Comparison of ENCODE assay signal across 29 mouse cellular contexts in genomic region chr1:159301418-159302082, GRCm38 (mm10).
DNase-seq lines count a peak whose midpoint lies in the region; ATAC-seq and TF ChIP-seq lines count a peak whose summit lies in the region.
"Had no signal": no experiment of that assay in that cellular context is flagged by ENCODE, and none has a peak within 500 bp of the region (broad histone marks: within the 10 kb centered on the region; RNA-seq: fewer than 3 reads in every experiment).

No protein-coding gene starts in this region.

- no peak for TF ChIP-seq EP300 in heart, postnatal 0 days (IDR thresholded peaks at IDR 0.05; ENCODE audit: low read depth)

- no peak overlapping the region for H3K4me2 ChIP-seq in heart, embryonic 11.5 days
- H3K4me2 ChIP-seq in heart, embryonic 14.5 days (ENCODE audit: low read length): peak overlapping the region; percentile 2
- H3K4me2 ChIP-seq in heart, postnatal 0 days (ENCODE audit: low read depth, low read length): peak overlapping the region; percentile 14
- H3K4me2 ChIP-seq: embryonic facial prominence, embryonic 13.5 days; forebrain, embryonic 12.5 days; forebrain, embryonic 15.5 days; hindbrain, embryonic 13.5 days; intestine, embryonic 15.5 days had no signal

- ATAC-seq in heart, embryonic 11.5 days (replicated peaks; ENCODE audit: insufficient number of reproducible peaks, low FRiP score, low TSS enrichment): no peak
- ATAC-seq in heart, embryonic 14.5 days (ENCODE audit: insufficient number of reproducible peaks, insufficient read depth, low FRiP score, low read depth): peak; percentile 26; the same call in 1 of the 2 replicates
- ATAC-seq in heart, postnatal 0 days (ENCODE audit: insufficient read depth, low read depth): peak; percentile 78
- ATAC-seq: activated CD4-positive, CD25-positive, alpha-beta regulatory T cell, adult 4 months; forebrain, embryonic 15.5 days; hindbrain, embryonic 16.5 days; intestine, embryonic 15.5 days had no signal

- peak; percentile 4 to 16 for DNase-seq in heart, adult 18-20 months
- DNase-seq in heart, embryonic 10.5 days (ENCODE audit: low spot score): no peak
- DNase-seq in heart, postnatal 25 days (ENCODE audit: low spot score): no peak
- DNase-seq in heart, postnatal 0 days (ENCODE audit: low spot score): peak; percentile 41
- DNase-seq in urinary bladder, postnatal 14 days (ENCODE audit: low spot score): no peak
- DNase-seq in lung, postnatal 4 days: no peak
- DNase-seq: adrenal gland, adult 8-10 months; adrenal gland, postnatal 25 days; cerebellum, adult 11-12 months; cerebellum, adult 8-10 months; cerebellum, postnatal 10 days; cerebellum, postnatal 36 days; embryo, embryonic 11 days; gastrocnemius, postnatal 10 days; gastrocnemius, postnatal 36 days; kidney, adult 18-20 months; kidney, adult 9 months had no signal

- H3K27me3 ChIP-seq in heart, embryonic 10.5 days (ENCODE audit: insufficient read depth, poor library complexity, severe bottlenecking): no peaks in the 10 kb centered on the region
- H3K27me3 ChIP-seq in heart, embryonic 11.5 days (ENCODE audit: control insufficient read depth, insufficient read depth, low read length): no peaks in the 10 kb centered on the region
- H3K27me3 ChIP-seq in heart, embryonic 14.5 days (ENCODE audit: control insufficient read depth, insufficient read depth, low read length): no peaks in the 10 kb centered on the region
- no peaks in the 10 kb centered on the region for H3K27me3 ChIP-seq in heart, postnatal 0 days (ENCODE audit: control insufficient read depth, insufficient read depth, low read length)
- H3K27me3 ChIP-seq: embryonic facial prominence, embryonic 13.5 days; forebrain, embryonic 12.5 days; forebrain, embryonic 15.5 days; hindbrain, embryonic 13.5 days; intestine, embryonic 15.5 days had no signal

- H3K27ac ChIP-seq in heart, embryonic 10.5 days: no peak overlapping the region
- 0 out of 2 replicates have a peak overlapping the region, but pooled peaks have one; percentile 12 for H3K27ac ChIP-seq in heart, embryonic 11.5 days (ENCODE audit: low read depth, low read length)
- H3K27ac ChIP-seq in heart, embryonic 14.5 days (replicated peaks in 1 of 2; ENCODE audit: control insufficient read depth in 1 of 2, insufficient read depth in 1 of 2, low read depth in 2 of 2, low read length in 2 of 2): peak overlapping the region; percentile 61 to 75
- H3K27ac ChIP-seq in heart, postnatal 0 days (ENCODE audit: low read depth): peak overlapping the region; percentile 63
- H3K27ac ChIP-seq: embryonic facial prominence, embryonic 10.5 days; embryonic facial prominence, embryonic 13.5 days; forebrain, embryonic 12.5 days; forebrain, embryonic 15.5 days; hindbrain, embryonic 10.5 days; hindbrain, embryonic 13.5 days; intestine, embryonic 15.5 days had no signal

- 82% methylated on average over 7 of the region's 7 CpGs for WGBS in heart, embryonic 10.5 days
- WGBS in heart, embryonic 11.5 days (ENCODE audit: insufficient replicate concordance): 80% methylated on average over 7 of the region's 7 CpGs
- WGBS in heart, embryonic 14.5 days: 46% methylated on average over 7 of the region's 7 CpGs
- WGBS in heart, postnatal 0 days: 43% methylated on average over 7 of the region's 7 CpGs

- H3K4me3 ChIP-seq in heart, embryonic 10.5 days: no peak overlapping the region
- H3K4me3 ChIP-seq in heart, embryonic 11.5 days (ENCODE audit: low read depth, low read length): no peak overlapping the region
- no peak overlapping the region for H3K4me3 ChIP-seq in heart, embryonic 14.5 days (ENCODE audit: control insufficient read depth in 1 of 2, insufficient read depth in 1 of 2, low read depth in 1 of 2, low read length in 2 of 2)
- no peak overlapping the region for H3K4me3 ChIP-seq in heart, postnatal 0 days (ENCODE audit: low read depth, low read length)
- H3K4me3 ChIP-seq: embryonic facial prominence, embryonic 10.5 days; embryonic facial prominence, embryonic 13.5 days; erythroblast, embryonic 14.5 days; forebrain, embryonic 12.5 days; forebrain, embryonic 15.5 days; hindbrain, embryonic 10.5 days; hindbrain, embryonic 13.5 days; intestine, embryonic 15.5 days had no signal

- H3K9me3 ChIP-seq in heart, embryonic 10.5 days: no peaks in the 10 kb centered on the region
- H3K9me3 ChIP-seq in heart, embryonic 11.5 days (replicated peaks; ENCODE audit: control insufficient read depth, low read length): no peaks in the 10 kb centered on the region
- no peaks in the 10 kb centered on the region for H3K9me3 ChIP-seq in heart, embryonic 14.5 days (ENCODE audit: control insufficient read depth, low read length)
- H3K9me3 ChIP-seq in heart, postnatal 0 days (replicated peaks; ENCODE audit: control insufficient read depth, low read length): no peaks in the 10 kb centered on the region
- H3K9me3 ChIP-seq: embryonic facial prominence, embryonic 10.5 days; embryonic facial prominence, embryonic 13.5 days; forebrain, embryonic 12.5 days; forebrain, embryonic 15.5 days; hindbrain, embryonic 10.5 days; hindbrain, embryonic 13.5 days; intestine, embryonic 15.5 days had no signal

- H3K36me3 ChIP-seq in heart, embryonic 10.5 days: peaks cover 6% of the 10 kb centered on the region; the same call in 1 of the 2 replicates
- no peaks in the 10 kb centered on the region for H3K36me3 ChIP-seq in heart, embryonic 11.5 days (ENCODE audit: control insufficient read depth, insufficient read depth, low read length)
- H3K36me3 ChIP-seq in heart, embryonic 14.5 days (ENCODE audit: control insufficient read depth, insufficient read depth, low read length): 0 out of 2 replicates have a peak, but pooled peaks cover 3% of the 10 kb centered on the region
- H3K36me3 ChIP-seq in heart, postnatal 0 days (replicated peaks; ENCODE audit: control insufficient read depth, insufficient read depth, low read length): no peaks in the 10 kb centered on the region
- H3K36me3 ChIP-seq: forebrain, embryonic 12.5 days; forebrain, embryonic 15.5 days; intestine, embryonic 15.5 days had no signal

- no peak for TF ChIP-seq CTCF in heart, postnatal 0 days (IDR thresholded peaks at IDR 0.05; ENCODE audit: low read depth)

- intact Hi-C loops in heart, postnatal 25 days (cut with DNase I): no loop called here

- peaks cover 3% of the 10 kb centered on the region; the same call in 1 of the 2 replicates for H3K4me1 ChIP-seq in heart, embryonic 10.5 days
- no peaks in the 10 kb centered on the region for H3K4me1 ChIP-seq in heart, embryonic 11.5 days (ENCODE audit: control insufficient read depth, insufficient read depth, low read length)
- H3K4me1 ChIP-seq in heart, embryonic 14.5 days (ENCODE audit: control insufficient read depth in 2 of 2, insufficient read depth in 2 of 2, low read length in 2 of 2): peaks cover 0 to 3% of the 10 kb centered on the region in 2 experiments; a peak in 1 of 4 replicates
- no peaks in the 10 kb centered on the region for H3K4me1 ChIP-seq in heart, postnatal 0 days (ENCODE audit: control insufficient read depth, insufficient read depth)
- H3K4me1 ChIP-seq: embryonic facial prominence, embryonic 10.5 days; embryonic facial prominence, embryonic 13.5 days; forebrain, embryonic 12.5 days; forebrain, embryonic 15.5 days; hindbrain, embryonic 10.5 days; hindbrain, embryonic 13.5 days; intestine, embryonic 15.5 days had no signal

- H3K9ac ChIP-seq in heart, embryonic 11.5 days (ENCODE audit: low read depth, low read length): no peak overlapping the region
- H3K9ac ChIP-seq in heart, embryonic 14.5 days (ENCODE audit: low read length): no peak overlapping the region
- H3K9ac ChIP-seq in heart, postnatal 0 days (replicated peaks; ENCODE audit: low read depth, low read length): no peak overlapping the region
- H3K9ac ChIP-seq: embryonic facial prominence, embryonic 13.5 days; forebrain, embryonic 12.5 days; forebrain, embryonic 15.5 days; hindbrain, embryonic 13.5 days; intestine, embryonic 15.5 days had no signal

Comparison
In these comparisons a context has a peak if more than half of its experiments do, and no peak if none do; other contexts are left out.
1. DNase-seq: peak in heart, adult 18-20 months (2 of 2) and heart, postnatal 0 days (single experiment); none in heart, embryonic 10.5 days (single experiment), heart, postnatal 25 days (single experiment), urinary bladder, postnatal 14 days (single experiment) and lung, postnatal 4 days (0 of 2).